Mouse (Mus musculus) megakaryocyte, embryonic 14.5 days (primary cell): ENCODE measurements around the gene Slc44a5. TPM values are rescaled to one million over a fixed set of nuclear protein-coding genes. Genes with fewer than 3 reads are reported as not detected.
"Not testable (repeated sequence)": the region's sequence is repeated elsewhere in the genome, so short reads cannot be mapped to it uniquely, and the experiment has no call there.

Experiments used
- H3K27me3 ChIP-seq: replicated peaks from 2 replicates; pipeline ENCODE3; 2012; ENCODE audit warnings: inconsistent platforms
- H3K36me3 ChIP-seq: replicated peaks from 2 replicates; pipeline ENCODE3; 2012; ENCODE audit warnings: low read length, inconsistent platforms, mixed read lengths
- H3K4me1 ChIP-seq: 2 replicates; pipeline ENCODE4 v1.6.1; 2012; ENCODE audit warnings: inconsistent platforms
- H3K4me3 ChIP-seq: replicated peaks from 2 replicates; pipeline ENCODE3; 2012; ENCODE audit warnings: moderate library complexity, mild to moderate bottlenecking, inconsistent platforms
- H3K9me3 ChIP-seq: 2 replicates; pipeline ENCODE4 v1.6.1; 2012; ENCODE audit warnings: inconsistent platforms
- FLI1 ChIP-seq: IDR thresholded peaks from 2 replicates; pipeline ENCODE4 v1.6.1; 2012; ENCODE audit warnings: low read length, inconsistent platforms, mixed read lengths
- GATA1 ChIP-seq: IDR thresholded peaks from 3 replicates; pipeline ENCODE4 v1.6.1; 2012; ENCODE audit warnings: mixed read lengths, low read length, inconsistent platforms, borderline replicate concordance
- polyA plus RNA-seq: library from polyadenylated mRNA; stranded (reverse); fragments of >175 nt; gene quantifications from 2 replicates; pipeline ENCODE4 v1.2.3, GENCODE M21; 2012; ENCODE audit warnings: low replicate concordance; ENCODE audit not compliant: insufficient read depth

Slc44a5 gene
- polyA plus RNA-seq, 1 experiment = not detected

GRCm38 (mm10) chr3:154142618-154143017, 169.4 kb downstream of the Slc44a5 start:
- no peak overlapping the region for H3K4me3 ChIP-seq
- H3K9me3 ChIP-seq = peaks cover 4% of the 10 kb centered on the region; the same call in 1 of the 2 replicates
- no peaks in the 10 kb centered on the region for H3K4me1 ChIP-seq
- peaks cover 2% of the 10 kb centered on the region for H3K27me3 ChIP-seq
- TF ChIP-seq GATA1 (no peak), FLI1 (no peak)
- H3K36me3 ChIP-seq = no peaks in the 10 kb centered on the region

DNA sequence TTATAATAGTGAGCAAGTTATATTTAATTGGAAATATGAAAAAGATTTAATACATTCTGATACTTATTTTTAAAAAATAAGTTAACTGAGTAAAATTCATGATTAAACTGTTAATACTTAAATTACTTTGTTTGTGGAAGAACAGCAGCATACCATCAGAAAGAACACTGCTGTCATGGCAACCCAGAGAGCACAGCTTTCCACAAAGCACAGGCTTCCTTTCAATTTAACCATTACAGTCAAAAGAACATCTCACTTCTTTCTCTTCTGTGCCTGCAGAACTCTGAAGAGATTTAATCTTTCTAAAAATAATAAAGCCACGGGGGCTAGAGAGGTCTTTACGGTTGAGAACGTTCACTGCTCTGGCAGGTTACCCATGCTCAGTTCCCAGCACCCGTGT, 172.5 kb downstream of the Slc44a5 start:
- Histone ChIP-seq H3K27me3 (no peaks in the 10 kb centered on the region), H3K9me3 (peaks cover 4% of the 10 kb centered on the region; the same call in 1 of the 2 replicates), H3K4me3 (no peak overlapping the region), H3K36me3 (no peaks in the 10 kb centered on the region), H3K4me1 (no peaks in the 10 kb centered on the region)
- TF ChIP-seq FLI1 (no peak), GATA1 (no peak)

- no peaks in the 10 kb centered on the region for H3K36me3 ChIP-seq
- H3K27me3 ChIP-seq = peaks cover 5% of the 10 kb centered on the region
- no peak overlapping the region for H3K4me3 ChIP-seq
- TF ChIP-seq FLI1 (no peak), GATA1 (no peak)
- H3K4me1 ChIP-seq = no peaks in the 10 kb centered on the region
- peaks cover 4% of the 10 kb centered on the region; the same call in 1 of the 2 replicates for H3K9me3 ChIP-seq
Observed at GRCm38 (mm10) chr3:154149778-154150177, 176.5 kb downstream of the Slc44a5 start.

GRCm38 (mm10) chr3:154153541-154153940, 180.3 kb downstream of the Slc44a5 start:
- not testable (repeated sequence) for H3K27me3 ChIP-seq, H3K9me3 ChIP-seq, H3K4me3 ChIP-seq, H3K4me1 ChIP-seq, H3K36me3 ChIP-seq

GRCm38 (mm10) chr3:154165882-154166281, 192.6 kb downstream of the Slc44a5 start:
- no peaks in the 10 kb centered on the region for H3K9me3 ChIP-seq
- no peak for TF ChIP-seq FLI1
- no peak for TF ChIP-seq GATA1
- H3K36me3 ChIP-seq = no peaks in the 10 kb centered on the region
- peaks cover 7% of the 10 kb centered on the region for H3K27me3 ChIP-seq
- no peaks in the 10 kb centered on the region for H3K4me1 ChIP-seq
- no peak overlapping the region for H3K4me3 ChIP-seq

GRCm38 (mm10) chr3:154171881-154172592, 198.8 kb downstream of the Slc44a5 start:
- Histone ChIP-seq H3K4me3 (no peak overlapping the region), H3K27me3 (peaks cover 10% of the 10 kb centered on the region), H3K36me3 (no peaks in the 10 kb centered on the region), H3K4me1 (no peaks in the 10 kb centered on the region; the same call in 1 of the 2 replicates), H3K9me3 (peaks cover 3% of the 10 kb centered on the region; the same call in 1 of the 2 replicates)
- TF ChIP-seq FLI1 = no peak
- no peak for TF ChIP-seq GATA1

DNA sequence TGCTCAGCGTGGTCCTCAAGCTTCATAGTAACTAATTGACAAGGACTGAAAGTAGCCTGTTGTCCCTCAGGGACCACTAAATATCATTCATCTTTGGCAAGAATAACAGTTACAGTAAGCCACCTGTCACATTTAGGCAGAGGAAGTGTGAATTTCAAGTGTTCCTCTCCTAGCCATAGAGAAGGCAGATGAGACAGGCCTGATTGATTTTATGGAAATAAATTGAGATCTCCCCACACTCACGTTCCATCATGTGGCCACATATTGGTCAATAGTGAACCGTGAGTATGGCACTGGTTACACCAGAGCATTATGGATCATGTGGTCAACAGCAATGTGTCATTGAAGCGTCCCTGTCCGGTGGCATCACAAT, 199.3 kb downstream of the Slc44a5 start:
- TF ChIP-seq GATA1 (no peak), FLI1 (no peak)
- Histone ChIP-seq H3K9me3 (peaks cover 3% of the 10 kb centered on the region; the same call in 1 of the 2 replicates), H3K27me3 (peaks cover 10% of the 10 kb centered on the region), H3K4me1 (peaks cover 5% of the 10 kb centered on the region), H3K36me3 (no peaks in the 10 kb centered on the region), H3K4me3 (no peak overlapping the region)

GRCm38 (mm10) chr3:154173556-154173955, 200.3 kb downstream of the Slc44a5 start:
- peaks cover 10% of the 10 kb centered on the region for H3K27me3 ChIP-seq
- TF ChIP-seq FLI1 = no peak
- TF ChIP-seq GATA1 = no peak
- H3K4me1 ChIP-seq = peaks cover 15% of the 10 kb centered on the region
- H3K9me3 ChIP-seq = peaks cover 3% of the 10 kb centered on the region; the same call in 1 of the 2 replicates
- H3K36me3 ChIP-seq = no peaks in the 10 kb centered on the region
- no peak overlapping the region for H3K4me3 ChIP-seq

GRCm38 (mm10) chr3:154174031-154174430, 200.8 kb downstream of the Slc44a5 start:
- peaks cover 8% of the 10 kb centered on the region for H3K27me3 ChIP-seq
- no peak for TF ChIP-seq FLI1
- H3K4me1 ChIP-seq = peaks cover 19% of the 10 kb centered on the region
- H3K9me3 ChIP-seq = peaks cover 3% of the 10 kb centered on the region; the same call in 1 of the 2 replicates
- H3K4me3 ChIP-seq = no peak overlapping the region
- H3K36me3 ChIP-seq = no peaks in the 10 kb centered on the region

GRCm38 (mm10) chr3:154174766-154175165, 201.5 kb downstream of the Slc44a5 start:
- Histone ChIP-seq H3K4me1 (peaks cover 23% of the 10 kb centered on the region), H3K36me3 (no peaks in the 10 kb centered on the region), H3K4me3 (no peak overlapping the region), H3K27me3 (peaks cover 8% of the 10 kb centered on the region), H3K9me3 (peaks cover 3% of the 10 kb centered on the region; the same call in 1 of the 2 replicates)
- TF ChIP-seq GATA1 = no peak
- no peak for TF ChIP-seq FLI1

DNA sequence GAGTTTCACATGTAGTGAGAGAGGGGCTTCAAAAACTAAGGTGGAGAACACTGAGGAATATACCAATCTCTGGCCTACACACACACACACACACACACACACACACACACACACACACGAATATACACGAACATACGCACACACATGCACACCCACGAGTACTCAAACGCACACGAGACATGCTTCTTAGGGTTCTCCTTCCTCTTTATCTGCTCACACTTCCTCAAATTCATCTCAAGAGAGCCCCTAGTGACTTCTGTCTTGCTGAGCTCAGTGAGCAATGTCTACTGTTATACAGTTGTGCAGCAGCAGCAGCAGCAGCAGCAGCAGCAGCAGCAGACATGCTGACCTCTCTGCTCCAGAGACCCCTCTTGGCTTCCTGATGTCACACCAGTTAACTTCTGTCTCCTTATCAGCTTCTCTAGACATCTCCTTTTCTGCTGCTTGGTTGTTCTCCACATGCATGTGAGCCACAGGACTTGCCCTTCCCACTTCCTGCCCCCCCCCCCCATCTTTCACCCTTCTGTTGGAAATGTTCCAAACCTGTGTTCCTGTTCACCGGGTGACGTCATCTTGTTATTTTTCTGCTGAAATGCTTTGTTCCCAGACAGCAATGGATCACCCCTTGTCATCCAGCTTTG, 204.5 kb downstream of the Slc44a5 start:
- H3K4me1 ChIP-seq = peaks cover 30% of the 10 kb centered on the region
- TF ChIP-seq FLI1 (no peak), GATA1 (no peak)
- peaks cover 12% of the 10 kb centered on the region for H3K9me3 ChIP-seq
- H3K36me3 ChIP-seq = peaks cover 3% of the 10 kb centered on the region
- H3K4me3 ChIP-seq = no peak overlapping the region
- no peaks in the 10 kb centered on the region for H3K27me3 ChIP-seq
